Mouse (Mus musculus) gastrocnemius, postnatal 4 days (tissue): ENCODE results near the gene Creb3l1. TPM values are rescaled to one million over a fixed set of nuclear protein-coding genes. Genes with fewer than 3 reads are reported as not detected.

Source experiments
- DNase-seq, 2 experiments: peaks; one replicate each; pipeline ENCODE4 v3.0.0; 2021 to 2022; ENCODE audit warnings: low spot score in 2 of 2, mixed read lengths in 2 of 2
- total RNA-seq, 2 experiments: library from RNA; stranded (reverse); gene quantifications; 2 replicates each; pipeline ENCODE4 v1.2.3; 2021

Creb3l1 gene
- total RNA-seq, 2 experiments from 2014 or later = 44.8 to 59.4 TPM

- no peak for DNase-seq
Observed at GRCm38 (mm10) chr2:92041538-92041937, 17.2 kb upstream of the Creb3l1 start.

GRCm38 (mm10) chr2:92034273-92034672 is 10.0 kb upstream of the Creb3l1 start:
- DNase-seq = no peak

GRCm38 (mm10) chr2:92030554-92030953 is 6.3 kb upstream of the Creb3l1 start:
- DNase-seq = no peak

GRCm38 (mm10) chr2:92029387-92030133 is 5.3 kb upstream of the Creb3l1 start:
- no peak for DNase-seq

- no peak for DNase-seq
Observed at GRCm38 (mm10) chr2:92027811-92028590, 3.7 kb upstream of the Creb3l1 start.

GRCm38 (mm10) chr2:92025966-92026365 is 1.7 kb upstream of the Creb3l1 start:
- DNase-seq = no peak

- no peak for DNase-seq
Observed at GRCm38 (mm10) chr2:92025202-92025601, 900 bp upstream of the Creb3l1 start.

- peak; percentile 41 to 67 for DNase-seq
Observed at GRCm38 (mm10) chr2:92023362-92024273, 684 bp downstream of the Creb3l1 start.

- DNase-seq = no peak
Observed at GRCm38 (mm10) chr2:92020676-92021265, 3.5 kb downstream of the Creb3l1 start.

- no peak for DNase-seq
Observed at GRCm38 (mm10) chr2:92017440-92017839, 6.9 kb downstream of the Creb3l1 start.

GRCm38 (mm10) chr2:92016981-92017380 is 7.3 kb downstream of the Creb3l1 start:
- peak; percentile 54 to 84 for DNase-seq

GRCm38 (mm10) chr2:92014891-92015290 is 9.4 kb downstream of the Creb3l1 start:
- no peak for DNase-seq

GRCm38 (mm10) chr2:92014248-92014647 is 10.1 kb downstream of the Creb3l1 start:
- DNase-seq = no peak

GRCm38 (mm10) chr2:92012768-92013445 is 11.4 kb downstream of the Creb3l1 start:
- peak; percentile 51 to 85 for DNase-seq

- DNase-seq = peak in 1 of 2 experiments; percentile 63
Observed at GRCm38 (mm10) chr2:92011424-92012353, 12.6 kb downstream of the Creb3l1 start.

GRCm38 (mm10) chr2:92008623-92009404 is 15.5 kb downstream of the Creb3l1 start:
- DNase-seq = no peak

- DNase-seq = peak; percentile 86 to 97
Observed at GRCm38 (mm10) chr2:92007933-92008622, 16.2 kb downstream of the Creb3l1 start.
